Mouse (Mus musculus) lung, adult 18-20 months (tissue): Measurements from ENCODE around the gene Tmem274.
A peak's percentile ranks its signal among the peaks of the same experiment; 100 is the strongest.

Source experiments
- DNase-seq, 2 experiments: peaks; one replicate each; pipeline ENCODE4 v3.0.0; 2022; ENCODE audit warnings: mixed read lengths in 2 of 2

The Tmem274 gene

DNA sequence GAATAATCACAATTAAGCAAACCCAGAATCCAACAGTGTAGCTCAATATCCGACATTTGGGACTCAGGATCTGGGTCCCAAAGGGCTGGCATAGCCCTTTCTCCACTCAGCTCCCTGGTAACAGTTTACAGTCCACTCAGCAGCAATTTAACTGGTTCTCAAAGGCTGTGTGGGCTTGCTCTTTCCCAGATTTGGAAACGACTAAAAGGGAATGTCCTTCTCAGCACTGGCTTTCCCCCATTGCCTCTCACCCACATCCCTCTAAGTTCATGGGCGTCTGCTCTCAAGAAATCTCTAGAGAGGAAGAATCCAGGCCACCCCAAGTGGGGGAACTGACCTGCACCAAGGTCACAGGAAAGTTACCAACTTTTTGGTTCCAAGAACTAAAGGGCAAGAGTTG is 7.4 kb downstream of the Tmem274 start:
- DNase-seq: peak in 1 of 2 experiments; percentile 8

DNA sequence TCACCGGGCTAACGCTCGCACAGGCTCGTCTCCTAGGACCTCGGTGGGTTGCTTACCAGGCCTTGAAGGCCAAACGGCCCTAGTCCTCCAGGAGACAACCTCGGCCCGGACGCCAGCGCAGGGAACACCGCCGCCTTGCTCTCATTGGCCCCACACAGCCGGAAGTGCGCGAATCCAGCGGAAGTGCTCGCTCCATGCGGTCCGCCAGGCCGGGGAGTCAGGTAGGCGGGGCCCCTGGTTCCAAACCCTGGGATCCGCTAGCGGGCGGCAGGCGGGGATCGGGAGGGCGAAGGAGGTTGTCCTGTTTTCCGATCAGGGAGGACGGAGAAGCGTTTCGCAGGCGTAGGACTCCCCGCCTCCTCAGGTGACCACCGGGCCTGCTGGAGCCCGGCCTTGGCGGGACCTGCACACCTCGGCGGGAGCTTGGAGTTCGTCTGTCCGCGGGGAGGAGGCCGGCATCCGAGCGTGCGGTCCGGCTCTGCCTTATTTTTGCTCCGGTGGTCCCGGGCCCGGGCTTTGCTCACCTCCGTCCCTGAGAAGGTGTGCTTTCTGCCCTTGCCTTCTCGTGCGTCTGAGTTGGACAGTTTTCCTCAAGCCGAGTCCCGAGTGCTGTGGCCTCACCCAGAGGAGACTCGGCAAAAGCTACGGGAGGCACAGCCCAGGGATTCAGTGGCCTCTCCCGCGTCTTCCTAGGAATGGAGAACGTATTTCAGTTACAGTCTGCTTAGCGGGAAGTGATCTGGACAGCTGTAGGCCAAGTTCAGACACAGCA is 8.1 kb downstream of the Tmem274 start, which contains the start of the genes Nmnat1 and Lzic:
Nmnat1 (minus strand) TSS at position 150 of the 772 bp plus-strand sequence.
Lzic (plus strand) TSS at position 177 of the 772 bp plus-strand sequence.
- DNase-seq: peak; percentile 92 to 93

DNA sequence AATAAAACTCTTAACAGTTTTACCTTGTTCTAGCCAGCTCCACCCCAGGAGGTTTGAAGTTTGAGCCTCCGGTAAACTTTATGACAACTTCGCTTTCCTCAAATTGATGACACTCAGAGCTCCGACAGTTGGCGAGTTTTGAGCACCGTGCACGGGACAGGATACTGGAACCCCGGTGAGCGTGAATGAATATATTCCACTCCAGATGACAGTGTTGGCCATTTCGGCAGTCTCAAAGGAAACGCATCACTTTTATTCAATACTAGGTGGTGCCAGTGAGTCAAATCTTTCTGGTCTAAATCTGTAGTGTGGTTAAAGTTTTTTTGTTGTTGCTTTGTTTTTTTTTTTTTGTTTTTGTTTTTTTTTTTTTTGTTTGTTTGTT is 8.6 kb downstream of the Tmem274 start:
- peak; percentile 5 to 8 for DNase-seq

DNA sequence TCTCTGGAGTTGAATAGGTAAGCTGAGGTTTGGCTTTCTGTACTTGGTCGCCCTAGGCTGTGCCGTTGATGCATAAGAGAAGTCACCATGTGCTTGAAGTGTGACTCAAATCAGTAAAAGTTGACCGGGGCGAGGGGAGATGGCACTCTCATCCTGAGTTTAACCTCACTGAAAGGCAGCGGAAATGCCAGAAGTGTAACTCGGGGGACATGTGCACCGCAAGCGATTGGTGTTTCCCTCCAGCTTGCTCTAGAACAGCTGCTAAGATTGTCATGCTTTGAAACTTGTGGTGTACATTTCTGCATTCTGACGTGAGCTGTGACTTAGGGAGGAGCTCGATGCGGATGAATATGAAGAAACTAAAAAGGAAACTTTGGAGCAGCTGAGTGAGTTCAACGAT is 10.6 kb downstream of the Tmem274 start:
- no peak for DNase-seq

DNA sequence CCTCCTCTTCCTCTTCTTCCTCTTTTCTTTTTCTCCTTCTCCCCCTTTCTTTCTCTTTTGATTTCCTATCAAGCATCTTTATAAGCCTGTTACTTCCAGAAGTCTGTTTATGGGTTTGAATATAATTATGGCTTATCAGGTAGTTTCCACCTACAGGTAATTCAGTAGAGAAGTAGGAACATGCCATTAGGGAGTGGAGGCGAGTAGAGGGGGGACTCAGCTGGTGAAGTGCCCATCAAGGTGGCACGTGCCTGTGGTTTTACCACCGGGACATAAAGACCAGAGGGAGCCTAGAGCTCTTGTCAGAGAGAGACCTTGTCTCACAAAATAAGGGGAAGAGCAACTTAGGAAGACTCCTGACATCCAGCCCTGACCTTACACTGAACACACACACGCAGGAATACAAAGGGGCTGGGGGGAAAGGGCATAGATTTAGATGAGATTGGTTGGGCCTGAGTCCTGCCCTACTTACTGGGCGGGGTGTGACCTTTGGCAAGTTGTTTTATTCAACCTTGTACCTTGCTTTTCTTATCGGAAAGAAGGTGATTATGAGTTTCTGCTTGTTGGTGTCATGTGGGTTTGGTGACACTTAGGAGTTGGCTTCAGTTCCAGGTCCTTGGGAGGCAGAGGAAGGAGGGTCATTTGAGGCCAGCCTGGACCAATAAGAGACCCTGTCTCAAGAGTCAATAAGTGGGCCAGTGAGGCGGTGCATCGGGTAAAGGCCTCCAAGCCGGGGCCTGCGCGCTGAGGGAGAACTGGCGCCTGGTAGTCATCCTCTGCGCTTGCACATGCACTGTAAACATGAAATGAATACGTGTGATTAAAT is 12.4 kb downstream of the Tmem274 start:
- DNase-seq: peak; percentile 27 to 42

DNA sequence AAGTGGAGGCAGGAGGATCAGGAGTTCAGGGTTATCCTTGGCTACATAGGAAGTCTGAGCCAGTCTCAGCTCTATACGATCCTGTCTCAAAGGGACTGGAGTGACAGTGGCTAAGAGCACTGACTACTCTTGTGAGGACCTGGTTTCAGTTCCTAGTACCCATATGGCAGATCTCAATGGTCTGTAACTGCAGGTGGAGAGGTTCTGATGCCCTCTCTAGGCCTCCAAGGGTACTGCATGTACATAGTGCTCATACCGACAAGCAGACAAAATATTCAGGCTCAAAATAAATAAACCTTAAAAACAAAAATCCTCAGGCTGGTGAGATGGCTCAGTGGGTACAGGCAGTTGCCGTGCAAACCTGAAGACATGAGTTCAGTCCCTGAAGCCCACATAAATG is 14.0 kb downstream of the Tmem274 start:
- DNase-seq: no peak

DNA sequence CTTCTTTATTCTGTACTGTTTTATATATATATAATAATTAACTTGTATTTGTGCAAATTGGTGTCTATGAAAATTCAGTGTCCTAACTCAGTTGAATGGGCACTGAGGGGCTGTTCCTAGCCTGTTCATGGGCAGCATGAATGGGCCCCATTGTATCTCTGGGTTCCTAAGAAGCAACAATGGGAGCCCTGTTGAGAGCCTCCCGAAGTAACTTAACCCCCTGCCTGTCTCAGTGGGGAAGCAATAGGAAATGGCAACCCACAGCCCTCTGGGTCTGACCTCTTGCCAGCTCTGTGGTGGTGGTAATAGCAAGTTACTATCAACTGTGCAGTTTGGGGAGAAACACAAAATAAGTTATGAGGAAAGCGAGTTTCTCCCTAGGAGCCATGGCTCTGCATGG is 19.4 kb downstream of the Tmem274 start:
- DNase-seq: no peak

DNA sequence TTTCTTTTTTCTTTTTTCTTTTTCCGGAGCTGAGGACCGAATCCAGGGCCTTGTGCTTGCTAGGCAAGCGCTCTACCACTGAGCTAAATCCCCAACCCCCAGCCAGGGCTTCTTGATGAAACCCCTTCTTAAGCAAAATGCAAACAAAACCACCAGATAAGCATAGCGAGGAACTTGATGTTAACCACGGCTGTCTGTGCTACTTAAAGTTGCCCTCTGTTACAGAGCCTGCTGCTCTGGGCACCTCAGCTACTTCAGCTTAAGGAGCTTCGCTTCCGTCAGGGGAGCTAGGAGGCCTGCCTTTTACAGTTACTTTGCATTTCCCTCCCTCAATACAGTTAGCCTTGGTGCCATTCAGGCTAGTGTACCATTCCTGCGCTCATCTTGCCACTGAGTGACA is 21.7 kb downstream of the Tmem274 start:
- no peak for DNase-seq

- DNase-seq: no peak
Measured at GRCm38 (mm10) chr4:149499790-149500189, 22.6 kb downstream of the Tmem274 start.

- no peak for DNase-seq
Measured at GRCm38 (mm10) chr4:149504363-149504762, 27.2 kb downstream of the Tmem274 start.

DNA sequence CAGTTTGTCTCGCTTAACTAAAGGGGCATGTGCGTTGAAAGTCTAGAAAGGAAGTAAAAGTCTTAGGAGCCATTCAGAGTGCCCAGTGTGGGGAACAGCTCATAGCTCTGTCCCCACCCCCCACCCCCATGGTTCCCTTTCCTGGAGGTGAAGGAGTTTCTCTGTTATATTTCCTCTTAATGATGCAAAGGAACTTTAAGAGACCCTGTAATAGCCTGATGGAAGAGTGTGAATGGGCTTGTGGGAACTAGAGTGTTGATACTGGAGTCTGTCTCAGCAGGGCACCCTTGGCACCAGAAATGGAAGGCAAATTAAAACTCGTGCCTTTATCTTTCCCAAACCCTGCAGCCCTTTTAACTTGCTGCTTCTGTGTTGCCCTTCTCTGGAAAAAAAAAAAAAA is 27.7 kb downstream of the Tmem274 start:
- DNase-seq: no peak

GRCm38 (mm10) chr4:149505261-149505967 is 28.2 kb downstream of the Tmem274 start:
- no peak for DNase-seq

GRCm38 (mm10) chr4:149506904-149507303 is 29.7 kb downstream of the Tmem274 start:
- DNase-seq: no peak

DNA sequence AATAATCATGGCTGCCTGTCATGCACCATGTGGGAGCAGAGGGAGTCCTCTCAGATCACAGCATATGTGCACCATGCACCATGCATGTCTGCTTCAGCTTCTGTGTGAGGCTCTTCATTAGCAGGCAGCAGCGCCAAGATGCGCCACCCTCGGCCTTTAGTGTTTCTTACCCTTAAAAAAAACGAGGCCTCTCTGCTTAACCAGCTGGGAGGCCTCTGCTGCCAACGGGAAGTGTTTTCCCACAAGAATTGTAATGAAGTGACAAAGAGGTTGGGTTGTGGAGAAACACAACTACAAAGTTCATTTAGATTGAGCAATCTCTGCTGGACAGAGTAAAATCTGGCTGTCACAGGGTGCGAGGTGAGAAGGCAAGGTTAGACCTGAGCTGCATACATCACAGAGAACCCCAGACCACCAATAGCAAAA is 34.1 kb downstream of the Tmem274 start:
- DNase-seq: peak; percentile 12 to 21

GRCm38 (mm10) chr4:149512072-149512471 is 34.9 kb downstream of the Tmem274 start:
- DNase-seq: no peak

DNA sequence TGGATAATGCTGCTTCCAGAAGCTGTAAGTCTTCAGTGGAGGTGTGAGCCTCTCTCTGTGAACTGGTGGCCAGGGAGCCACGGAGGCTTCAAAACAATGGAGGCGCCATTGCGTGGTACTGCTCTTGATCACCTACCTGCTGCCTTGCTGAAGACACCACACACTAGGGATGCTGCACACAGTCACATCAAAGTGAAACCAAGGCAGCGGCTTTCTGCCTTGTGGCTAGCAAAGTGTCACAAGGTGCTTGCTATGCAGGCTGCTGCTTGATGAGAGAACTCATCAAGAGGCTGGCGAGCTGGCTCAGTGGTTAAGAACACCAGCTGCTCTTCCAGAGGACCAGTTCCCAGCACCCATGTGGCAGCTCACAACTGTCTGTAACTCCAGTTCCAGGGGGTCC is 38.5 kb downstream of the Tmem274 start:
- DNase-seq: no peak

DNA sequence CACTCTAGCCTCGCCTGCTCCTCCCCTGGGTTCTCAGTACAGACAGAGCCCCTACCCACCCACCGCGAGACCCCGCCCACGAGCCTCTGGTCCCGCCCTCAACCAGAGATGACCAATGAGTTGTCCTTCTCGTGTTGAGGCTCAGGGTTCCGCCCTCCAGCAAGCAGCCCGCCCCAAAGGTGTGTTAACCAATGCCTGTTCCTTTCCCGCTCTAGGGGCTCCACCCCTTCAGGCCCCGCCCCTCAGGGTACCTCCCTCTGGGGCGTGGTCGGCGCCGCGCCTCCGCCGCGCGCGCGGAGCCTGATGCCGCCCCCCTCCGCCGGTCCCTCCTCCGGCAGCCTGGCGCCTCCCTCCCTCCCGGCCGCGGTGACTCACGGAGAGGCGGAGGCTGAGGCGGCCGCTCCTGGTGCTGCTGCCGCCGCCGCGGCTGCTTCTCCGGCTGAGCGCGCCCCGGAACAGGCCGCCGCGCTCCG is 40.7 kb downstream of the Tmem274 start, which contains the start of gene Ctnnbip1:
Ctnnbip1 (plus strand) TSS at position 369 of the 473 bp plus-strand sequence.
- peak; percentile 97 to 98 for DNase-seq

DNA sequence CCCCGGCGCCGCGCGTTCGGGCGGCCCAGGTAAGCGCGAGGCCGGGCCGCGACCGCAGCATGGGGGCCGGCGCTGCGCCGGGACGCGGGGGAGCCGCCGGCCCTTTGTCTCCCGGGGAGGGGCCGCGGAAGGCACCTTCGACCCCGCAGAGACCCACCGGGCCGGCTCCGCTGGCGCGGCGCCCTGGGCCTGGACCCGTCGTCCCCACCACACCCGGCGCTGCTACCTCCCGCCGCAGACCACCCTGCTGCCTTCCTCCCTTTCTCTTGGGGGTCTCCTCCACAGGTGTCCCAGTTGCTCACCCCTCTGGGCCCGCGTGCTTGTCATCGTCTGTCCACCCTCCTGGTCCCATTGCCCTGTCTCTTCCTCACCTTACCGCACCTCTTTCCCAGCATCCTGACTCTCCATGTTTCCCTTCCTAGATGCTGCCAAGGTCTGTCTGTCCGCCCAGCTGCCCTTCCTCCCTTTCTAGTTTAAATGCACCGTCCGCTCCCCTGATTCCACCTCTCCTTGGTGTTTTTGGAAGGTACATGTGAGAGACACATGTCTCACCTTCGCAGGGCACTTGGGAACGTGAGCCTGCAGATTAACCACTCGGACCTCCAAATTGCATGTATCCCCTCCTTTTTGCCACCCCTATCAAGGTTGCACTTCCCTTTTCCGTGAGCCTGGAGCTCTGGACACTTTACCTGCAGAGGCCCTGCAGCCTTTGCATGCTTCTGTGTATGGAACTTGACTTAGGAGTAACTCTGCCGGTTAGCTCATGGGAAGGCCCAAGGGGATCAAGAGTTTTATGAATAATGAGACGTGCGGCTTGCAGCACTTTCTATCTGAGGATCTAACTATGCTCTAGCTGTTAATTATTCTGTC is 41.4 kb downstream of the Tmem274 start:
- peak; percentile 8 to 12 for DNase-seq

DNA sequence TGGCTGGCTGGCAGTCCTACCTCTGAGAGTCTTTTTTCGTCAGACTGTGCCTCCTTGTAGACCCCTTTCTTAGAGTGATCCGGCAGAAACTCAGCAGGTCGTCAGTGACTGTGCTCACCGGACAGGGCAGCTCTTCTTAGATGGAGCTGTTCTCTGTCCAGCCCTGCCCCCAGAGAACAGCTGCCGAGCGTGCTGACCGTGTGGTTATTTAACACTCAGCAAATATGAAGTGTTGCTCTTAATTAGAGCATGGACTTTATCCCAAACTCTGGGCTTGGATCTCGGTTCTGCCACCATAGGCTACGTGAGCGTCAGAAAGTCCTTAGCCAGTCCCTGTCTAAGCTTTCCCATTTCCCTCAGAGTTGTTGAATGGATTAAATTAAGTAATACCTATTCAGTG is 44.1 kb downstream of the Tmem274 start:
- no peak for DNase-seq

GRCm38 (mm10) chr4:149523961-149524360 is 46.8 kb downstream of the Tmem274 start:
- no peak for DNase-seq

- no peak for DNase-seq
Measured at GRCm38 (mm10) chr4:149525170-149525569, 48.0 kb downstream of the Tmem274 start.

GRCm38 (mm10) chr4:149525811-149526210 is 48.6 kb downstream of the Tmem274 start:
- DNase-seq: no peak
